Mouse (Mus musculus): ENCODE measurements around the gene Nudt19.

Nudt19 gene

GRCm38 (mm10) chr7:35554605-35555175, 1.4 kb downstream of the Nudt19 start:
- ChIA-PET CTCF (interaction anchor here (0.9 to 3.2 kb wide), 8 partner anchors 9 to 74 kb away, joined by 3 to 16 read pairs (median 4); no protein-coding TSS in a partner anchor), POLR2A (interaction anchor here in 3 of 4 experiments (0.5 to 7.8 kb wide), 25 partner anchors 9 to 816 kb away, joined by 3 to 54 read pairs (median 3); partner anchors contain the start of genes Ankrd27 (in 3 of the 3), Rgs9bp (in 2 of the 3), Rhpn2 (in 1 of the 3) and Slc7a9 (in 1 of the 3))

GRCm38 (mm10) chr7:35553751-35554604, 2.1 kb downstream of the Nudt19 start:
- ChIA-PET CTCF (interaction anchor here in 3 of 4 experiments (0.5 to 3.2 kb wide), 15 partner anchors 8 to 1067 kb away, joined by 3 to 16 read pairs (median 3); partner anchors contain the start of gene Ankrd27 (in 1 of the 3)), POLR2A (interaction anchor here (0.6 to 7.8 kb wide), 12 partner anchors 8 to 816 kb away, joined by 3 to 54 read pairs (median 4); partner anchors contain the start of genes Ankrd27 (in 3 of the 4) and Rgs9bp (in 2 of the 4))

- ChIA-PET POLR2A (interaction anchor here (0.6 to 1.9 kb wide), 15 partner anchors 8 to 218 kb away, joined by 3 to 10 read pairs (median 3); partner anchors contain the start of genes Ankrd27 (in 1 of the 4), Cep89 (in 1 of the 4), Faap24 (in 1 of the 4) and Tdrd12 (in 1 of the 4)), CTCF (interaction anchor here (0.6 to 1.5 kb wide), 52 partner anchors 8 to 626 kb away, joined by 3 to 16 read pairs (median 4); partner anchors contain the start of genes Rgs9bp (in 3 of the 4), Nudt19 (in 2 of the 4), Ankrd27 (in 1 of the 4) and Cep89 (in 1 of the 4))
Measured at GRCm38 (mm10) chr7:35545881-35546280, 10.2 kb downstream of the Nudt19 start.

- ChIA-PET POLR2A (interaction anchor here in 1 of 4 experiments (0.6 to 2.1 kb wide), 4 partner anchors 8 to 109 kb away, joined by 3 to 6 read pairs (median 4); partner anchors contain the start of genes Ankrd27 and Rgs9bp), CTCF (interaction anchor here in 1 of 4 experiments (1.6 kb wide), 1 partner anchor 45 kb away, joined by 4 read pairs; no protein-coding TSS in a partner anchor)
Measured at GRCm38 (mm10) chr7:35537562-35537961, 18.5 kb downstream of the Nudt19 start, which contains the start of gene Tdrd12. TSS of gene Tdrd12 (minus strand) at chr7:35537745.

- CTCF ChIA-PET = interaction anchor here (0.6 to 1.5 kb wide), 9 partner anchors 10 to 269 kb away, joined by 3 to 7 read pairs (median 4); no protein-coding TSS in a partner anchor
- POLR2A ChIA-PET = interaction anchor here in 3 of 4 experiments (0.6 to 3.0 kb wide), 14 partner anchors 10 to 472 kb away, joined by 3 to 8 read pairs (median 3); partner anchors contain the start of genes Ankrd27 (in 1 of the 3), Cep89 (in 1 of the 3), Faap24 (in 1 of the 3) and Rgs9bp (in 1 of the 3)
Measured at GRCm38 (mm10) chr7:35535750-35536512, 20.2 kb downstream of the Nudt19 start.

GRCm38 (mm10) chr7:35530544-35530943, 25.6 kb downstream of the Nudt19 start:
- ChIA-PET POLR2A (interaction anchor here in 3 of 4 experiments (0.8 to 2.5 kb wide), 15 partner anchors 10 to 1934 kb away, joined by 3 to 15 read pairs (median 5); partner anchors contain the start of genes Rgs9bp (in 3 of the 3), Ankrd27 (in 2 of the 3), Nudt19 (in 2 of the 3) and Cep89 (in 1 of the 3)), CTCF (interaction anchor here in 2 of 4 experiments (0.7 to 2.5 kb wide), 2 partner anchors 15 to 1168 kb away, joined by 3 to 6 read pairs; no protein-coding TSS in a partner anchor)

GRCm38 (mm10) chr7:35530026-35530425, 26.1 kb downstream of the Nudt19 start:
- ChIA-PET CTCF (interaction anchor here in 2 of 4 experiments (0.7 to 2.5 kb wide), 2 partner anchors 16 to 1169 kb away, joined by 3 to 6 read pairs; no protein-coding TSS in a partner anchor), POLR2A (interaction anchor here in 3 of 4 experiments (0.5 to 2.5 kb wide), 16 partner anchors 10 to 1935 kb away, joined by 3 to 15 read pairs (median 4); partner anchors contain the start of genes Rgs9bp (in 3 of the 3), Ankrd27 (in 2 of the 3), Cep89 (in 2 of the 3) and Faap24 (in 2 of the 3))

GRCm38 (mm10) chr7:35526795-35527194, 29.3 kb downstream of the Nudt19 start:
- ChIA-PET POLR2A (interaction anchor here in 1 of 4 experiments (0.7 to 2.5 kb wide), 3 partner anchors 12 to 58 kb away, joined by 3 to 8 read pairs (median 4); no protein-coding TSS in a partner anchor), CTCF (interaction anchor here in 1 of 4 experiments (0.7 kb wide), 1 partner anchor 991 kb away, joined by 4 read pairs; no protein-coding TSS in a partner anchor)

- CTCF ChIA-PET = interaction anchor here in 2 of 4 experiments (1.0 to 1.3 kb wide), 6 partner anchors 13 to 108 kb away, joined by 3 to 4 read pairs (median 3); no protein-coding TSS in a partner anchor
- POLR2A ChIA-PET = interaction anchor here in 2 of 4 experiments (0.7 to 3.0 kb wide), 7 partner anchors 13 to 232 kb away, joined by 3 to 16 read pairs (median 4); partner anchors contain the start of genes Cep89 (in 1 of the 2) and Faap24 (in 1 of the 2)
Measured at GRCm38 (mm10) chr7:35501995-35502394, 54.1 kb downstream of the Nudt19 start.

- ChIA-PET POLR2A (no interaction called here), CTCF (interaction anchor here in 1 of 4 experiments (1.0 kb wide), 1 partner anchor 131 kb away, joined by 3 read pairs; no protein-coding TSS in a partner anchor)
Measured at GRCm38 (mm10) chr7:35497516-35497915, 58.6 kb downstream of the Nudt19 start.

All from embryonic stem cell, embryonic (primary cell).